Mouse (Mus musculus): ENCODE measurements around the gene Hsf4. TPM values are rescaled to one million over a fixed set of nuclear protein-coding genes. Genes with fewer than 3 reads are reported as not detected.

Hsf4 gene
- polyA plus RNA-seq, 1 experiment from 2014 or later, result 0.33 TPM

GRCm38 (mm10) chr8:105307670-105308069 lies 38.1 kb downstream of the Hsf4 start:
- Histone ChIP-seq H3K4me1 (peaks cover 29% of the 10 kb centered on the region), H3K36me3 (peaks cover 70% of the 10 kb centered on the region), H3K4me2 (replicated peaks) (no peak overlapping the region), H3K9ac (no peak overlapping the region), H3K4me3 (replicated peaks) (no peak overlapping the region), H3K27me3 (no peaks in the 10 kb centered on the region), H3K27ac (replicated peaks) (no peak overlapping the region), H3K9me3 (replicated peaks) (no peaks in the 10 kb centered on the region)
- no peak for ATAC-seq (ENCODE audit: insufficient number of reproducible peaks, low FRiP score, low TSS enrichment, low read depth)
- WGBS, result 95% methylated on average over 13 of the region's 13 CpGs

DNA sequence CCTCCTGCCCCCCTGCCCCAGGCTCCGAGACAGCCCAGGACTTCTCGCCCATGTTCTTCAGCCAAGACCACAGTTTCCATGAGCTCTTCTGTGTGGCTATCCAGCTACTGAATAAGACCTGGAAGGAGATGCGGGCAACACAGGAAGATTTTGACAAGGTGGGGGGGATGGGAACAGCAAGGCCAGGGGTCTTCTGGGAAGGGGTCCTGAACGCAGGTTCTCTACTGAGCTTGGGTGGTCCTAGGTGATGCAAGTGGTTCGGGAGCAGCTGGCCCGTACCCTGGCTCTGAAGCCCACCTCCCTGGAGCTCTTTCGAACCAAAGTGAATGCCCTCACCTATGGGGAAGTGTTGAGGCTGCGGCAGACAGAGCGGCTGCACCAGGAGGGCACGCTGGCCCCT lies 38.8 kb downstream of the Hsf4 start:
- H3K27ac ChIP-seq (replicated peaks), result no peak overlapping the region
- no peaks in the 10 kb centered on the region for H3K9me3 ChIP-seq (replicated peaks)
- H3K9ac ChIP-seq, result no peak overlapping the region
- ATAC-seq (ENCODE audit: insufficient number of reproducible peaks, low FRiP score, low TSS enrichment, low read depth), result no peak
- 93% methylated on average over 10 of the region's 10 CpGs for WGBS
- H3K4me1 ChIP-seq, result peaks cover 29% of the 10 kb centered on the region
- no peak overlapping the region for H3K4me3 ChIP-seq (replicated peaks)
- peaks cover 71% of the 10 kb centered on the region for H3K36me3 ChIP-seq
- no peaks in the 10 kb centered on the region for H3K27me3 ChIP-seq
- no peak overlapping the region for H3K4me2 ChIP-seq (replicated peaks)

GRCm38 (mm10) chr8:105309142-105309847 lies 39.7 kb downstream of the Hsf4 start:
- H3K4me2 ChIP-seq (replicated peaks), result no peak overlapping the region
- H3K4me3 ChIP-seq (replicated peaks), result no peak overlapping the region
- ATAC-seq (ENCODE audit: insufficient number of reproducible peaks, low FRiP score, low TSS enrichment, low read depth), result no peak
- no peak overlapping the region for H3K9ac ChIP-seq
- H3K36me3 ChIP-seq, result peaks cover 68% of the 10 kb centered on the region
- no peak overlapping the region for H3K27ac ChIP-seq (replicated peaks)
- 80% methylated on average over 15 of the region's 15 CpGs for WGBS
- H3K4me1 ChIP-seq, result peaks cover 24% of the 10 kb centered on the region
- no peaks in the 10 kb centered on the region for H3K9me3 ChIP-seq (replicated peaks)
- H3K27me3 ChIP-seq, result no peaks in the 10 kb centered on the region

DNA sequence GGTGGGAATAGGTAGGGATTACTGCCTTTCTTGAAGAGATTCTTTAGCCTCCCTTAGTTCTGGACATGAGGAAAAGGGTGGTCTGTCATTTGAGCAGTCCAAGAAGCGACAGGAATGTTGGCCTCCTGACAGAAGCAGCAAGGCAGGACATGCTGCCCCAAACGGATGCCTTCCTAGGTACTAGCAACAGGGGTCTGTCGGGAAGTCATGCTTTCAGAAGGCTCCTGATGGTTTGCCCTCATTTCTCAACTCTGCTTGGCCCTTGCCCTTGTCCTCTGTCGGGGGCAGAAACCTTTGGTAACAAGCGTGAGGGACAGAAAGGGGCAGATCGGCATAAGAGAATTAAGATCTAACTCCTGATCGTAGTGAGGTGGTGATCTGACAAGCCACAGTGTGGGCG lies 40.5 kb downstream of the Hsf4 start:
- WGBS, result 81% methylated on average over 8 of the region's 8 CpGs
- Histone ChIP-seq H3K4me1 (peaks cover 16% of the 10 kb centered on the region), H3K27ac (replicated peaks) (no peak overlapping the region), H3K9me3 (replicated peaks) (no peaks in the 10 kb centered on the region), H3K4me2 (replicated peaks) (no peak overlapping the region), H3K36me3 (peaks cover 70% of the 10 kb centered on the region), H3K4me3 (replicated peaks) (no peak overlapping the region), H3K9ac (no peak overlapping the region), H3K27me3 (no peaks in the 10 kb centered on the region)
- no peak for ATAC-seq (ENCODE audit: insufficient number of reproducible peaks, low FRiP score, low TSS enrichment, low read depth)

DNA sequence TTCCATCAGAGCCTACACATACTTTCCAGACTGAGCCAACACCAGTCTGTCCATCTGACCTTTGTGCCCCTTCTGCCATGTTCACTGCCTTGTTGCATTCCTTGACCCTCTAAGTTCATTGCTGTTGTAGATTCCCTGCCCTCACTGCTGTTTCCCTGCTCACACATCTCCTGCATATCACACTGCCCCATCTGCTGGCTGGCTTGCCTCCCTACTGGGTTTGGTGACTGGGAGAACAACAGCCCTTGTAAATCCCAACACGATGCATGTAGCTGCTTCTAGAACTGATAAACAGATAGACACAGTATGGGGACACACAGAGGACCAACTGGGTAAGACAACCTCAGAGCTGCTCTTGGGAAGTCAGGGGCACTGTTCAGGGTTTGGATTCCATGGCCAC lies 42.1 kb downstream of the Hsf4 start:
- Histone ChIP-seq H3K9ac (no peak overlapping the region), H3K36me3 (peaks cover 81% of the 10 kb centered on the region), H3K27me3 (no peaks in the 10 kb centered on the region), H3K4me2 (replicated peaks) (no peak overlapping the region), H3K27ac (replicated peaks) (no peak overlapping the region), H3K4me1 (no peaks in the 10 kb centered on the region), H3K9me3 (replicated peaks) (no peaks in the 10 kb centered on the region), H3K4me3 (replicated peaks) (no peak overlapping the region)
- 81% methylated on average over 1 of the region's 1 CpGs for WGBS
- ATAC-seq (ENCODE audit: insufficient number of reproducible peaks, low FRiP score, low TSS enrichment, low read depth), result no peak

- Histone ChIP-seq H3K36me3 (peaks cover 78% of the 10 kb centered on the region), H3K27ac (replicated peaks) (no peak overlapping the region), H3K27me3 (no peaks in the 10 kb centered on the region), H3K9me3 (replicated peaks) (no peaks in the 10 kb centered on the region), H3K4me3 (replicated peaks) (no peak overlapping the region), H3K9ac (no peak overlapping the region), H3K4me2 (replicated peaks) (no peak overlapping the region), H3K4me1 (no peaks in the 10 kb centered on the region)
- 88% methylated on average over 8 of the region's 8 CpGs for WGBS
- ATAC-seq (ENCODE audit: insufficient number of reproducible peaks, low FRiP score, low TSS enrichment, low read depth), result no peak
These were observed 43.4 kb downstream of the Hsf4 start for GRCm38 (mm10) chr8:105312891-105313481.

GRCm38 (mm10) chr8:105313622-105314402 lies 44.2 kb downstream of the Hsf4 start:
- H3K4me3 ChIP-seq (replicated peaks), result no peak overlapping the region
- H3K9ac ChIP-seq, result no peak overlapping the region
- no peak for ATAC-seq (ENCODE audit: insufficient number of reproducible peaks, low FRiP score, low TSS enrichment, low read depth)
- H3K27ac ChIP-seq (replicated peaks), result no peak overlapping the region
- H3K4me1 ChIP-seq, result no peaks in the 10 kb centered on the region
- no peaks in the 10 kb centered on the region for H3K9me3 ChIP-seq (replicated peaks)
- peaks cover 78% of the 10 kb centered on the region for H3K36me3 ChIP-seq
- WGBS, result 79% methylated on average over 9 of the region's 9 CpGs
- H3K4me2 ChIP-seq (replicated peaks), result no peak overlapping the region
- no peaks in the 10 kb centered on the region for H3K27me3 ChIP-seq

- H3K9ac ChIP-seq, result no peak overlapping the region
- 0 out of 2 replicates have a peak, but pooled peaks have one; percentile 17 for ATAC-seq (ENCODE audit: insufficient number of reproducible peaks, low FRiP score, low TSS enrichment, low read depth)
- H3K27me3 ChIP-seq, result no peaks in the 10 kb centered on the region
- H3K4me2 ChIP-seq (replicated peaks), result no peak overlapping the region
- H3K4me3 ChIP-seq (replicated peaks), result no peak overlapping the region
- no peaks in the 10 kb centered on the region for H3K9me3 ChIP-seq (replicated peaks)
- H3K36me3 ChIP-seq, result peaks cover 74% of the 10 kb centered on the region
- no peaks in the 10 kb centered on the region for H3K4me1 ChIP-seq
- 83% methylated on average over 18 of the region's 18 CpGs for WGBS
- no peak overlapping the region for H3K27ac ChIP-seq (replicated peaks)
These were observed 45.6 kb downstream of the Hsf4 start for GRCm38 (mm10) chr8:105315073-105315769.

DNA sequence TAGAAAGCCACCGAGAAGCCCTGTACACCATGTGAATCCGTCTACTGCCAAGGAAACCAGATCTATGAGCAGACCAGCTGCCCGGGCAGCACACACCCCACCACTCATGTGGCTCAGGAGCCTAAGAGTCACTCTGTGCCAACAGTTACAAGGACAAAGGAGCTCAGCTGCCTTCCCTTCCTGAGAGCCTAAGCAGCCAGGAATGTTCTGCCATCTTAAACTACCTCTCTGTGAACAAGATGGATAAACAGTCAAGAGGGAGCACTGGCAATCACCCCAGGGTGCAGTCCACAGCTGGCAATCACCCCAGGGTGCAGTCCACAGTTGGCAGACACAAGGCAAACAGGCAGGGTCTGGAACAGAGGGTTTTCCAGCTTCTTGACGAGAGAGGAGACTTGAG lies 48.3 kb downstream of the Hsf4 start:
- peaks cover 54% of the 10 kb centered on the region for H3K36me3 ChIP-seq
- no peak overlapping the region for H3K9ac ChIP-seq
- WGBS, result 79% methylated on average over 4 of the region's 4 CpGs
- no peak overlapping the region for H3K4me2 ChIP-seq (replicated peaks)
- no peaks in the 10 kb centered on the region for H3K4me1 ChIP-seq
- H3K9me3 ChIP-seq (replicated peaks), result no peaks in the 10 kb centered on the region
- no peak overlapping the region for H3K27ac ChIP-seq (replicated peaks)
- H3K4me3 ChIP-seq (replicated peaks), result no peak overlapping the region
- ATAC-seq (ENCODE audit: insufficient number of reproducible peaks, low FRiP score, low TSS enrichment, low read depth), result no peak
- no peaks in the 10 kb centered on the region for H3K27me3 ChIP-seq

DNA sequence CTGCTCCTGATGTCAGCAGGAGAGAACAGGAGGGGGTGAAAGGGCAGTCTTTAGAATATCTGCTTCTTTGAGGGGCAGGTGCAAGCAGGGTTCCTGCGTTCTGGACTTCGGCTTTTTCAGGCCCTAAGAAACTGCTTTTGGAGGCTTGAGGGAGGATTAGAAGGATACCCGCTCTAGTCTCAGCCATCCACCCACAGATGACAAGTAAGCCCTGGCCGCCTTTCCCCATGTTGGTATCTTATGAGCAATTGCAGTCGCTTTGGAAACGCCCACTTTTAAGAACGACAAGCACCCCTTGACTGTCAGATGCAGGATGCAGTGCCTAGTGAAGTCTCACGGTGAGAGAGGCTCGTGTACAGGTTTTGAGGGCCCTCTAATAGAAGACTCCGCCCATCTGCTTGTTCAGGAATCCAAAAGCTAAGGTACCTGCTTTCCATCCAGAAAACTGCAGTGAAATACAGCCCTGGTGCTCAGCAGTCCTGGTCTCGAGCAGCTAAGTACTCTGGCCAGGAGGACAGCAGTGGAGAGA lies 49.1 kb downstream of the Hsf4 start:
- H3K27ac ChIP-seq (replicated peaks), result no peak overlapping the region
- no peak overlapping the region for H3K4me3 ChIP-seq (replicated peaks)
- no peak overlapping the region for H3K9ac ChIP-seq
- no peak overlapping the region for H3K4me2 ChIP-seq (replicated peaks)
- 84% methylated on average over 11 of the region's 11 CpGs for WGBS
- no peaks in the 10 kb centered on the region for H3K4me1 ChIP-seq
- no peaks in the 10 kb centered on the region for H3K9me3 ChIP-seq (replicated peaks)
- peaks cover 50% of the 10 kb centered on the region for H3K36me3 ChIP-seq
- no peak for ATAC-seq (ENCODE audit: insufficient number of reproducible peaks, low FRiP score, low TSS enrichment, low read depth)
- H3K27me3 ChIP-seq, result no peaks in the 10 kb centered on the region

- ATAC-seq (ENCODE audit: insufficient number of reproducible peaks, low FRiP score, low TSS enrichment, low read depth), result no peak
- WGBS, result 93% methylated on average over 4 of the region's 4 CpGs
- no peaks in the 10 kb centered on the region for H3K27me3 ChIP-seq
These were observed 53.6 kb downstream of the Hsf4 start for GRCm38 (mm10) chr8:105323183-105323582.

More at GRCm38 (mm10) chr8:105323183-105323582, 53.6 kb downstream of the Hsf4 start:
- Histone ChIP-seq H3K27ac (replicated peaks) (no peak overlapping the region), H3K4me1 (peaks cover 18% of the 10 kb centered on the region), H3K4me3 (replicated peaks) (no peak overlapping the region), H3K4me2 (replicated peaks) (no peak overlapping the region), H3K36me3 (peaks cover 29% of the 10 kb centered on the region), H3K9ac (no peak overlapping the region), H3K9me3 (replicated peaks) (no peaks in the 10 kb centered on the region)

Data from embryonic facial prominence, embryonic 15.5 days (tissue).